Mouse (Mus musculus): Measurements from ENCODE around the gene Slc16a13. TPM values are rescaled to one million over a fixed set of nuclear protein-coding genes. Genes with fewer than 3 reads are reported as not detected.

The Slc16a13 gene
- polyA plus RNA-seq, 1 experiment from 2014 or later, result 7.4 TPM

DNA sequence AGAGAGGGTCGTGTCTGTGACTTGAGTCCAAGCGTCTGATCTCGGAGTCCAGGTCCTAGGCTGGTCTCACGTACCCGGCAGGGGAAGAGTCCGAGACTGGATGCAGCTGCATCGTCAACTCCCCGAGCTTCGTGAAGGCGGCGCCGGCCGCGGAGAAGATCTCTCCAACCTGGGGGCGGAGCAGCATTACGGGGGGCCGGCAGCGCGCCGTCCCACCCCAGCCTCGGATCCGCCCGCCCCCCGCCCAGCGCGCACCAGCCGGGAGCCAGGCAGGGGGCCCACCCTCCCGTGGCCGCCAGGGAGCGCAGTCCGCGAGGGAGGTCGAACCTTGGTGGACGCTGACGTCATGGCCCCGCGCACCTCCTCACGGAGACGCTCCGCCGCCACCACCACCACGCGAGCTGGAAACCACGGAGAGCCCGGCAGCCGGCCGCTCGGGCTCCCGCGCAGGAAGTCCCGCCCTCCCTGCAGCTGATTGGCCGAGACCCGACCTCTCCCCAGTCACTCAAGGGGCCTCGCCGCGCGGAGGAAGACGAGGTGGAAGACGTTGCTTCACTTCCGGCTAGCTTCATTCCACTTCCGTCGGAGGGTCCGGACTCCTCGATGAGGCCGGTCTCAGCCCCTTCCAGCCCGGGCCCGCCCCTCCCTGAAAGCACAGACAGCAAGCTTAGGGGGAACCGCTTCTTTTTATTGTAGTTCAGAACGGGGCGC, 16.7 kb upstream of the Slc16a13 start, which contains the start of gene 0610010K14Rik:
Gene 0610010K14Rik (minus strand): TSS at position 458 of the 711 bp plus-strand sequence.
- 1% methylated on average over 63 of the region's 70 CpGs for WGBS (ENCODE audit: missing documents)
- H3K4me3 ChIP-seq (ENCODE audit: inconsistent target), result peak within 1 kb of the TSS; percentile 100
- H3K79me2 ChIP-seq (ENCODE audit: inconsistent target), result peaks cover 25% of the 10 kb centered on the region
- peak within 1 kb of the TSS; percentile 90 for H3K27ac ChIP-seq
- H3K36me3 ChIP-seq (ENCODE audit: inconsistent target), result peaks cover 12% of the 10 kb centered on the region; the same call in 1 of the 2 replicates

GRCm38 (mm10) chr11:70236717-70237116, 15.9 kb upstream of the Slc16a13 start:
- Histone ChIP-seq H3K27ac (peak overlapping the region; percentile 75), H3K4me3 (ENCODE audit: inconsistent target) (peak overlapping the region; percentile 57), H3K79me2 (ENCODE audit: inconsistent target) (peaks cover 25% of the 10 kb centered on the region), H3K36me3 (ENCODE audit: inconsistent target) (peaks cover 12% of the 10 kb centered on the region; the same call in 1 of the 2 replicates)
- WGBS (ENCODE audit: missing documents), result 67% methylated on average over 6 of the region's 7 CpGs

DNA sequence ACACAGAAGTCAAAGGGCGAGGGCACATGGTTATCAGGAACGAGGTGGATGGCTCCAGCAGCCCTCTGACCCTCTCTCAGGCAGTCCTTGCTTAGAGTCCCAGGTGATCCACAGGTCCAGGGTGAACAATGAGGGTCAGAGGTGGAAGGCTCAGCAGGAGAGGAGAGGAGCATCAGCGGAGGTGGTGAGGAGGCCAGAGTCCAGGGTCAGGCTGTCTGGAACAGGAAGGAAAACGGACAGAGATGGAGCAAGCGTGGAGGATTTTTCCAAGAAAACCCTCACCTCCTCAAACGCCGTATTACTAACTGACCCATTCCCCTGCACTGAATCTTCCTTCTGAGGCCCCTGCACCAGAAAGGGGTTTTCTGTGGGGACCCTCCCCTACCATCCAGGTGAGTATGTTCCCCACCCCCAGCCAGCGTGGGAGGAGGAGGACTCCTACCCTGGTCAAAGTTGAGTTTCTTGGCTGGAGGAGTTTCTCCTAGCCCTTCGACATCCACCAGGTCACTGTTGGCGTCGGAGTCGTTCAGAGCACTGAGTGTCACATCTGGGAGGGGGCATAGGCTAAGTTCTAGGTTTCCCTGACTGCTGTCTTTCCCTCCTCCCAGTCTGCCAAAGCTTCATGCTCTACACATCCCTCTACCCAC, 14.5 kb upstream of the Slc16a13 start:
- H3K4me3 ChIP-seq (ENCODE audit: inconsistent target), result no peak overlapping the region
- H3K27ac ChIP-seq, result no peak overlapping the region
- H3K36me3 ChIP-seq (ENCODE audit: inconsistent target), result peaks cover 12% of the 10 kb centered on the region; the same call in 1 of the 2 replicates
- 91% methylated on average over 12 of the region's 12 CpGs for WGBS (ENCODE audit: missing documents)
- H3K79me2 ChIP-seq (ENCODE audit: inconsistent target), result peaks cover 19% of the 10 kb centered on the region

- peaks cover 14% of the 10 kb centered on the region for H3K79me2 ChIP-seq (ENCODE audit: inconsistent target)
- H3K4me3 ChIP-seq (ENCODE audit: inconsistent target), result no peak overlapping the region
- H3K27ac ChIP-seq, result no peak overlapping the region
- 20% methylated on average over 2 of the region's 8 CpGs for whole genome bisulfite sequencing (ENCODE audit: missing documents)
- H3K36me3 ChIP-seq (ENCODE audit: inconsistent target), result peaks cover 12% of the 10 kb centered on the region; the same call in 1 of the 2 replicates
Observed at GRCm38 (mm10) chr11:70234497-70234896, 13.6 kb upstream of the Slc16a13 start.

- 82% methylated on average over 5 of the region's 5 CpGs for WGBS (ENCODE audit: missing documents)
- H3K27ac ChIP-seq, result no peak overlapping the region
- H3K4me3 ChIP-seq (ENCODE audit: inconsistent target), result no peak overlapping the region
Observed at GRCm38 (mm10) chr11:70234037-70234436, 13.2 kb upstream of the Slc16a13 start.

GRCm38 (mm10) chr11:70233016-70233415, 12.2 kb upstream of the Slc16a13 start:
- no peak overlapping the region for H3K4me3 ChIP-seq (ENCODE audit: inconsistent target)
- peaks cover 12% of the 10 kb centered on the region; the same call in 1 of the 2 replicates for H3K36me3 ChIP-seq (ENCODE audit: inconsistent target)
- whole genome bisulfite sequencing (ENCODE audit: missing documents), result 76% methylated on average over 7 of the region's 8 CpGs
- no peaks in the 10 kb centered on the region for H3K79me2 ChIP-seq (ENCODE audit: inconsistent target)
- no peak overlapping the region for H3K27ac ChIP-seq

More at GRCm38 (mm10) chr11:70234037-70234436, 13.2 kb upstream of the Slc16a13 start:
- Histone ChIP-seq H3K79me2 (ENCODE audit: inconsistent target) (peaks cover 9% of the 10 kb centered on the region), H3K36me3 (ENCODE audit: inconsistent target) (peaks cover 12% of the 10 kb centered on the region; the same call in 1 of the 2 replicates)

GRCm38 (mm10) chr11:70232546-70232945, 11.7 kb upstream of the Slc16a13 start:
- WGBS (ENCODE audit: missing documents), result 44% methylated on average over 8 of the region's 10 CpGs
- Histone ChIP-seq H3K79me2 (ENCODE audit: inconsistent target) (no peaks in the 10 kb centered on the region), H3K27ac (no peak overlapping the region), H3K36me3 (ENCODE audit: inconsistent target) (peaks cover 12% of the 10 kb centered on the region; the same call in 1 of the 2 replicates), H3K4me3 (ENCODE audit: inconsistent target) (no peak overlapping the region)

- Histone ChIP-seq H3K79me2 (ENCODE audit: inconsistent target) (no peaks in the 10 kb centered on the region), H3K27ac (no peak overlapping the region), H3K36me3 (ENCODE audit: inconsistent target) (peaks cover 5% of the 10 kb centered on the region; the same call in 1 of the 2 replicates), H3K4me3 (ENCODE audit: inconsistent target) (no peak overlapping the region)
- WGBS (ENCODE audit: missing documents), result 1% methylated on average over 32 of the region's 32 CpGs
Observed at GRCm38 (mm10) chr11:70230239-70230727, 9.4 kb upstream of the Slc16a13 start.

DNA sequence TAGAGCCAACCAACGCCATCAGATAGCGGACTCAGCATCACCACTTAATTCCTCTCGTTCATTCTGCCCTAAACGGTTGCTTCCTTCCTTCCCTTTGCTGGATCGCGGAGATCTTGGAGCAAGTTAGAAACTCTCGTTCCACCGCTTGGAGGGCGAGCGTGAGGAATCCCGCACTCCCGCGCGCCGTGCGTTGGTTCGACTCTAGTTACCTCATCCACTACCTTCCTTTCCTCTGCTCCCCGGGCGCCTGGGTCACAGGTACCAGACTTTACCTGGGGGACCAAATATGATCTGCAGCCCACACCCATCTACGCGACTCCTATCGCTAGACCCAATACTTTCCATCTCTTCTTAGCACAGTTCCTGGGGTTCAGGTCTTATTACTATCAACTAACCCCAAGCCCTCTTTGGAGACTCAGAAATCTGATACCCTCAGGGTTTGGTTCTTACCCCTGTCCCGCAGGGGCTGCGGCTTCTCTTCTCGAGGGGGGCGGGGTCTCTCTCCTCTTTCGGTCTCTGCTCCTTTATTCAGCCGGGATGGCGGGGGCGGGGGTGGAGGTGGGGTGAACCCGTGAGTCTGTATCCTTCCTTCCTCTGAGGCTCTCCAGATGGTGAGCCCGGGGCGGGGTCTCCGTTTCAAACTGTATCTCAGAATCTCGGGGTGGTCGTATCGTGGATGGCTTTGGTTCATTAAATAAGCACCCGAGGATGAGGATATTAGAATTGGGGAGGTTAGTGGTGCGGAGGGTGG, 8.6 kb upstream of the Slc16a13 start, which contains the start of gene Bcl6b:
Gene Bcl6b (minus strand): TSS at position 539 of the 751 bp plus-strand sequence.
- no peak within 1 kb of the TSS for H3K27ac ChIP-seq
- WGBS (ENCODE audit: missing documents), result 2% methylated on average over 39 of the region's 39 CpGs
- H3K79me2 ChIP-seq (ENCODE audit: inconsistent target), result no peaks in the 10 kb centered on the region
- H3K4me3 ChIP-seq (ENCODE audit: inconsistent target), result peak within 1 kb of the TSS; percentile 2; the same call in 1 of the 2 replicates
- no peaks in the 10 kb centered on the region for H3K36me3 ChIP-seq (ENCODE audit: inconsistent target)

DNA sequence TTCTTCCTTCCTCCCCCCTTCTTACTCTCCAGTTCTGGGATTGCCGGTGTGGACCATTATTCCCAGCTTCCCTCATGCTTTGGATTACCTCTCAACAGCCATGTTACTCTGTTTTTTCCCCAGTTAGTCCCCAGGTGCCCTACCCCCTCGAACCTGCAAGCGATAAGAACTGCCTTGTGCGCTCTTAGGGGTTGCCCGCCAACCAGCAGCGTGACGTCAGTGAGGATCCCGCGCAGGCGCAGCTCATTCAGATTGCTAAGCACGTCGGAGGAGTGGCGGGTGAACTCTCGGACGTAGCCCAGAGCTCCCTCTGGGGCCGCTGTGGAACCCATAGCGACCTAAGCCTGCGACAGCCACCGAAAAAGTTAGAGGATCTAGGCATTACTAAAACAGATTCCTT, 8.0 kb upstream of the Slc16a13 start:
- WGBS (ENCODE audit: missing documents), result 3% methylated on average over 19 of the region's 19 CpGs
- Histone ChIP-seq H3K27ac (no peak overlapping the region), H3K36me3 (ENCODE audit: inconsistent target) (no peaks in the 10 kb centered on the region), H3K4me3 (ENCODE audit: inconsistent target) (no peak overlapping the region; the same call in 1 of the 2 replicates), H3K79me2 (ENCODE audit: inconsistent target) (no peaks in the 10 kb centered on the region)

DNA sequence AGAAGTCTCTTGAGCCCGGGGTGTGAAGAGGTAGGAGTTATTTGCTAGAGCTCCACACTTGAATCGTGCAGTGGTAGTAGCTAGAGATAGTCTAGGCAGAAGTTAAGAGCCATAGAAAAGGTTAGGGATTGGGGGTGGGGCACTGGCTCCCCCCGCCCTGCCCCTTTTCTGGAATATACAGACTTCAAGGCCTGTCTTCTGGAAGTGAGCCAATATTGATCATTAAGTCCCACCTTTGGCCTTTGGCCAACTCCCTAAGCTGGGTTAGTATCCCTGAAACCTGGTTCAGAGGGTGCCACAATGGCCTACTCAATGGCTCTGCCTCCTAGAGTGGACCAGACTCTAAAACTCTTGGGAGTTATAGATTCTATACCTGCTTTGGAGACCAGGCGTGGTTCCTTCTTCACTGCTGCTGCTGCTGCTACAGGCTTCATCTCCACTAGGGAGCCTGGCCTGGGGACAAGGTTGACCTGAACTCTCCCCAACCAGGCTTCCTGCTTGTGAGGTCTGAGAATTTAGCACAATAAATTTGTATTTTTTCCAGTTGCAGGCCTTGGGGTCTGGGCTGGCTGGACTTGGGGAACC, 6.9 kb upstream of the Slc16a13 start:
- no peaks in the 10 kb centered on the region for H3K79me2 ChIP-seq (ENCODE audit: inconsistent target)
- H3K27ac ChIP-seq, result no peak overlapping the region
- H3K4me3 ChIP-seq (ENCODE audit: inconsistent target), result no peak overlapping the region
- no peaks in the 10 kb centered on the region for H3K36me3 ChIP-seq (ENCODE audit: inconsistent target)
- 95% methylated on average over 4 of the region's 4 CpGs for whole genome bisulfite sequencing (ENCODE audit: missing documents)

DNA sequence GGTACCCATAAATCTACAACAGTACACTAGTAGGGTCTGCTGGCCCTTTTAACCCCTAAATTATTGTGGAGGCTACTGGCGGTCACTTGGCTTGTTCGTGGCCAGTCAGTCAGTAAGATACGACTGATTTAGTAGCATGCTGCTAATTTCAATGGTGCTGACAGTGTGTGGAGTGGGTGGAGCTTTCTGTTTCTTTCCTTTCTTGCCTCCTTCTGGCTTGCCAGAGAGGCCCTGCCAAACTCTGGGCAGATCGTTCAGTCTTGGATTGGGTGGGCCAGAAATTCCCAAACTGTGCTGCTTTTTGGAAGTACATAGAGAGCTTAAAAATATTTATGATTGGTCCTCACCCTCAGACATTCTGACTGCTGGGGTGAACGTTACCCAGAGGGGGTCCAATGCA, 6.3 kb upstream of the Slc16a13 start:
- WGBS (ENCODE audit: missing documents), result 71% methylated on average over 5 of the region's 5 CpGs
- no peak overlapping the region for H3K4me3 ChIP-seq (ENCODE audit: inconsistent target)
- H3K36me3 ChIP-seq (ENCODE audit: inconsistent target), result no peaks in the 10 kb centered on the region
- no peak overlapping the region for H3K27ac ChIP-seq
- peaks cover 4% of the 10 kb centered on the region; the same call in 1 of the 2 replicates for H3K79me2 ChIP-seq (ENCODE audit: inconsistent target)

DNA sequence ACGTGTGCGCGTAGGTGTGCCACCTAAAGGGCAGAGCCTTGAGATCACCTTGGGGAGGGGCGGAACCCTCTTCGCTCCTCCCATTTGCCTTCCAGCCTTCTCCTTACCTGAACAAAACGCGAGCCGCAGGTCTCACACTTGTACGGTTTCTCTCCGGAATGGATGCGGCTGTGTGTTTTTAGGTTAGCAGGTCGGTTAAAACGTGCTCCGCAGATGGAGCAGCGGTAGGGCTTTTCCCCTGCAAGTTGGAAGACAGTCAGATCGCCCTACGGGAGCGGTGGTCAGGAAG, 5.7 kb upstream of the Slc16a13 start:
- no peak overlapping the region for H3K27ac ChIP-seq
- H3K36me3 ChIP-seq (ENCODE audit: inconsistent target), result no peaks in the 10 kb centered on the region
- WGBS (ENCODE audit: missing documents), result 69% methylated on average over 18 of the region's 18 CpGs
- peaks cover 10% of the 10 kb centered on the region for H3K79me2 ChIP-seq (ENCODE audit: inconsistent target)
- H3K4me3 ChIP-seq (ENCODE audit: inconsistent target), result no peak overlapping the region

All from macrophage (primary cell).